Mouse (Mus musculus) myocyte (in vitro differentiated cells): Measurements from ENCODE around the gene Serpine1.

Experiments
- E2F4 ChIP-seq: IDR thresholded peaks from one replicate; pipeline ENCODE4 v1.6.1; 2011; ENCODE audit warnings: mild to moderate bottlenecking, control low read depth, moderate library complexity; ENCODE audit not compliant: insufficient read depth
- MYOD1 ChIP-seq, 3 experiments: IDR thresholded peaks; one replicate each; pipeline ENCODE4 v1.6.1; 2011; ENCODE audit warnings: control low read depth in 2 of 3, low read depth in 2 of 3, mild to moderate bottlenecking in 2 of 3, moderate library complexity in 1 of 3; ENCODE audit not compliant: insufficient read length in 2 of 3, control insufficient read depth in 1 of 3
- MYOG ChIP-seq, 3 experiments: IDR thresholded peaks; one replicate each; pipeline ENCODE4 v1.6.1; 2011; ENCODE audit warnings: control low read depth in 2 of 3, low read depth in 2 of 3, mild to moderate bottlenecking in 2 of 3; ENCODE audit not compliant: insufficient read length in 2 of 3, control insufficient read depth in 1 of 3, insufficient read depth in 1 of 3
- POLR2A ChIP-seq: IDR thresholded peaks from one replicate; pipeline ENCODE4 v1.6.1; 2011; ENCODE audit warnings: low read depth, mild to moderate bottlenecking, control low read depth, moderate library complexity; ENCODE audit not compliant: insufficient read length
- POLR2AphosphoS2 ChIP-seq: IDR thresholded peaks from one replicate; pipeline ENCODE4 v1.6.1; 2011; ENCODE audit warnings: low read depth, control low read depth; ENCODE audit not compliant: insufficient read length
- TCF12 ChIP-seq: IDR thresholded peaks from one replicate; pipeline ENCODE4 v1.6.1; 2011; ENCODE audit warnings: mild to moderate bottlenecking, control low read depth; ENCODE audit not compliant: poor library complexity, insufficient read depth, severe bottlenecking
- USF1 ChIP-seq: IDR thresholded peaks from one replicate; pipeline ENCODE4 v1.6.1; 2011; ENCODE audit warnings: low read depth, mild to moderate bottlenecking, control low read depth, moderate library complexity

DNA sequence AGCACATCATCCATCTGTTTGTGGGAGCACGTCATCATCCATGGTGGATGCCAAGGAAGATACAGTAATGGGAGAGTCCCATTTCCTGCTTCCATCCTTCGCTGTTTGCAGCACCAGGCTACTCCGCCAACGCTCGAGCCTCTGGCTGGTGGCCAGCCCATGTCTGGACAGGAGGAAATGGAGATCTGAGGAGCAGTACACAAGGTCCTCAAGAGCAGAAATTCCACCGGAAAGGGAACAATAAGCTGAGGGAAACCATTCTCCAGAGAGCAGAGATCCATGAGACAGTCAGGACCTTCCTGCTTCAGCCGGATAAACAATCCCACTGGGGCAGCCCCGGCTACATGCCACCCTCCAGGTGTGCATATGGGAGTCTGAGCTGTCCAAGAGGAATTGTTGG is 15.3 kb upstream of the Serpine1 start:
- TF ChIP-seq MYOG (IDR thresholded peaks at IDR 0.05; ENCODE audit: control insufficient read depth in 1 of 3, insufficient read depth in 1 of 3, insufficient read length in 2 of 3, low read depth in 2 of 3) = no peak
- no peak for TF ChIP-seq POLR2A
- no peak for TF ChIP-seq USF1
- no peak for TF ChIP-seq POLR2AphosphoS2
- no peak for TF ChIP-seq E2F4
- no peak for TF ChIP-seq MYOD1 (IDR thresholded peaks at IDR 0.05; ENCODE audit: control insufficient read depth in 1 of 3, insufficient read length in 2 of 3, low read depth in 2 of 3)
- TF ChIP-seq TCF12 = no peak
